Mouse (Mus musculus): ENCODE measurements at regions not wholly inside any gene's neighbourhood (a gene's known extent, or its start where the extent isn't known, plus 50 kb on each side); places are given as distances from the start of the nearest gene placed in this dataset.

DNA sequence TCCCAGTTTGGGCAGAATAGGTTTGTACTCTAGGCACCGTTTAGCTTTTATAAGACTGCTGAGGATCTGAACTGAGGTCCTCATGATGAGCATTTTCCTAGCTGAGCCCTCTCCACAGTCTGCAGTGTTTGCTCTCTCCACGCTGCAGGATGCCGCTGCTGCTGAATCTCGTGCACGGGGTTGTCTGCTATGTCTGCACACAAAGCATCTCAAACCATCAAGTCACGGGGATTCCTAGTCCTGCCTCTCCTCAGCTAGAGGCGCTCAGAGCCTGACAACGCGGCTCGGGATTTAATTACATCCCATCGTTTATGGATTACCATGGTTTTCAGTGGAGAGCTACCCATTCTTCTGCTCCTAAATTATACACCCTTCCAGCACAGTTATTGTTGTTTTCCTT is 175.6 kb downstream of the Rnf144b start:
- POLR2A ChIA-PET: no interaction called here
- ATAC-seq (no peak), DNase-seq (ENCODE audit: low read depth, low spot score) (no peak)
- peaks cover 3% of the 10 kb centered on the region for H3K27me3 ChIP-seq
- no peak for TF ChIP-seq CTCF (IDR thresholded peaks at IDR 0.05)
- in situ Hi-C loops (cut with MboI; ENCODE audit: low pct_unique_long_range_greater_than_20kb): loop anchor here (25.0 kb wide), 1 partner anchor 486 kb away; no protein-coding TSS in a partner anchor
- CTCF ChIA-PET: interaction anchor here (1.0 kb wide), 1 partner anchor 10 kb away, joined by 3 read pairs; no protein-coding TSS in a partner anchor

GRCm38 (mm10) chr13:47300486-47300885 is 178.0 kb downstream of the Rnf144b start:
- ATAC-seq (no peak), DNase-seq (ENCODE audit: low read depth, low spot score) (no peak)
- no peak for TF ChIP-seq CTCF (IDR thresholded peaks at IDR 0.05)
- in situ Hi-C loops (cut with MboI; ENCODE audit: low pct_unique_long_range_greater_than_20kb): loop anchor here (5.0 to 25.0 kb wide), 3 partner anchors 287 to 1162 kb away; no protein-coding TSS in a partner anchor
- CTCF ChIA-PET: interaction anchor here (1.2 kb wide), 1 partner anchor 41 kb away, joined by 3 read pairs; no protein-coding TSS in a partner anchor
- peaks cover 3% of the 10 kb centered on the region for H3K27me3 ChIP-seq
- POLR2A ChIA-PET: interaction anchor here (0.7 kb wide), 1 partner anchor 8 kb away, joined by 5 read pairs; no protein-coding TSS in a partner anchor

DNA sequence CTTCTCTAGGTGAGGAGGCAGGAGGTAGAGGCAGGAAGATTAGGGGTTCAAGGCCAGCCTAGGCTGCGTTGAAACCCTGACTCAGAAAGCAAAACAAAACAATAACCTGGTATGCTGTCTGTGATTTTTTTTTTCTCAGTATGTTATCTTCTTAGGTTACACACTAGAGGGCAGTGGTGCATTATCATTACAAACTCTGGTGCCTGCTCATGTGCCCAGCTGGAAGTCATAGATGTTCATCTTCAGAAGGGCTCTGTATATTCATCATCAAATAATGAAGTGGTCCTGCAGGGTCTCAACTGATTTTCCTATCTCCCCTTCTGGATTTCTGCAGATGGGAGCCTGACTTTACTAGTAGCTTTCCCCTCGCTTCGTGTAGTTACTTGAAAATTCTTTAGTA is 178.6 kb downstream of the Rnf144b start:
- in situ Hi-C loops (cut with MboI; ENCODE audit: low pct_unique_long_range_greater_than_20kb): loop anchor here (5.0 to 25.0 kb wide), 3 partner anchors 286 to 1161 kb away; no protein-coding TSS in a partner anchor
- TF ChIP-seq CTCF (IDR thresholded peaks at IDR 0.05): peak; percentile 76
- ATAC-seq (peak; percentile 51), DNase-seq (ENCODE audit: low read depth, low spot score) (no peak)
- peaks cover 3% of the 10 kb centered on the region for H3K27me3 ChIP-seq
- CTCF ChIA-PET: interaction anchor here (0.7 to 1.2 kb wide), 2 partner anchors 26 to 41 kb away, joined by 3 read pairs; no protein-coding TSS in a partner anchor
- POLR2A ChIA-PET: no interaction called here

DNA sequence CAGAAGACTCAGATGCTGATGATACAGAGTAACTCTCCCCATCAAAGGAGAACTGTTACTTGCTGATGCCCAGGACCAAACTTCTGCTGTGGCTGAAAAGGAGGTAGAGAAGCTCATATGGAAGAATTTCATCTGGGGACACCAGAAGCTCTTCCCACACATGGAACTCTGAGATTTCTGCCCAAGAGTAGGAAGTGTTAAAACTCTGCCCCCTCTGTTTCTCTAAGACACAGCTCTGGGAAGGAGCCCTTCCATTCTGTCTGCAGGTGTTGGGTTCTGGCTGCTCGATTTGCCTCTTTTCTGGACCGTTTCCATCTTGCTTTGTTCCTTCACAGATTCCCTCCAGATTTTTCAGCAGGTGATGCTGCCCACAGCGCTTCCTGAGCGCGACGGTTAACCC is 187.0 kb downstream of the Rnf144b start:
- POLR2A ChIA-PET: interaction anchor here (0.7 kb wide), 1 partner anchor 484 kb away, joined by 5 read pairs; no protein-coding TSS in a partner anchor
- no peak for TF ChIP-seq CTCF (IDR thresholded peaks at IDR 0.05)
- CTCF ChIA-PET: no interaction called here
- peaks cover 29% of the 10 kb centered on the region for H3K27me3 ChIP-seq
- ATAC-seq: no peak
- no peak for DNase-seq (ENCODE audit: low read depth, low spot score)
- in situ Hi-C loops (cut with MboI; ENCODE audit: low pct_unique_long_range_greater_than_20kb): loop anchor here (25.0 kb wide), 2 partner anchors 278 to 828 kb away; no protein-coding TSS in a partner anchor

- ATAC-seq (no peak), DNase-seq (ENCODE audit: low read depth, low spot score) (no peak)
- TF ChIP-seq CTCF (IDR thresholded peaks at IDR 0.05): no peak
- ChIA-PET POLR2A (no interaction called here), CTCF (no interaction called here)
- in situ Hi-C loops (cut with MboI; ENCODE audit: low pct_unique_long_range_greater_than_20kb): loop anchor here (25.0 kb wide), 2 partner anchors 277 to 827 kb away; no protein-coding TSS in a partner anchor
- peaks cover 30% of the 10 kb centered on the region for H3K27me3 ChIP-seq
Measured at GRCm38 (mm10) chr13:47310751-47311202, 188.3 kb downstream of the Rnf144b start.

GRCm38 (mm10) chr13:47319549-47319948 is 197.1 kb downstream of the Rnf144b start:
- in situ Hi-C loops (cut with MboI; ENCODE audit: low pct_unique_long_range_greater_than_20kb): loop anchor here (25.0 kb wide), 2 partner anchors 268 to 818 kb away; no protein-coding TSS in a partner anchor
- CTCF ChIA-PET: interaction anchor here (1.2 kb wide), 1 partner anchor 11 kb away, joined by 3 read pairs; no protein-coding TSS in a partner anchor
- H3K27me3 ChIP-seq: peaks cover 26% of the 10 kb centered on the region
- ATAC-seq (no peak), DNase-seq (ENCODE audit: low read depth, low spot score) (no peak)
- POLR2A ChIA-PET: no interaction called here
- no peak for TF ChIP-seq CTCF (IDR thresholded peaks at IDR 0.05)

- POLR2A ChIA-PET: no interaction called here
- ATAC-seq (no peak), DNase-seq (ENCODE audit: low read depth, low spot score) (no peak)
- in situ Hi-C loops (cut with MboI; ENCODE audit: low pct_unique_long_range_greater_than_20kb): loop anchor here (25.0 kb wide), 2 partner anchors 265 to 815 kb away; no protein-coding TSS in a partner anchor
- no peak for TF ChIP-seq CTCF (IDR thresholded peaks at IDR 0.05)
- peaks cover 25% of the 10 kb centered on the region for H3K27me3 ChIP-seq
- CTCF ChIA-PET: interaction anchor here (1.6 to 1.8 kb wide), 2 partner anchors 9 to 16 kb away, joined by 4 to 5 read pairs; no protein-coding TSS in a partner anchor
Measured at GRCm38 (mm10) chr13:47321876-47322275, 199.4 kb downstream of the Rnf144b start.

GRCm38 (mm10) chr13:47335996-47336684 is 213.7 kb downstream of the Rnf144b start:
- POLR2A ChIA-PET: no interaction called here
- no peaks in the 10 kb centered on the region for H3K27me3 ChIP-seq
- DNase-seq (ENCODE audit: low read depth, low spot score) (peak; percentile 63), ATAC-seq (peak; percentile 79)
- in situ Hi-C loops (cut with MboI; ENCODE audit: low pct_unique_long_range_greater_than_20kb): no loop called here
- CTCF ChIA-PET: interaction anchor here (1.0 kb wide), 2 partner anchors 15 to 24 kb away, joined by 3 read pairs; no protein-coding TSS in a partner anchor
- TF ChIP-seq CTCF (IDR thresholded peaks at IDR 0.05): no peak

GRCm38 (mm10) chr13:47336865-47337441 is 214.5 kb downstream of the Rnf144b start:
- no peak for ATAC-seq
- no peaks in the 10 kb centered on the region for H3K27me3 ChIP-seq
- no peak for DNase-seq (ENCODE audit: low read depth, low spot score)
- no peak for TF ChIP-seq CTCF (IDR thresholded peaks at IDR 0.05)
- in situ Hi-C loops (cut with MboI; ENCODE audit: low pct_unique_long_range_greater_than_20kb): no loop called here
- ChIA-PET POLR2A (no interaction called here), CTCF (interaction anchor here (1.0 to 1.8 kb wide), 3 partner anchors 14 to 23 kb away, joined by 3 to 5 read pairs (median 3); no protein-coding TSS in a partner anchor)

GRCm38 (mm10) chr13:47339411-47339810 is 217.0 kb downstream of the Rnf144b start:
- in situ Hi-C loops (cut with MboI; ENCODE audit: low pct_unique_long_range_greater_than_20kb): no loop called here
- ATAC-seq: no peak
- ChIA-PET CTCF (no interaction called here), POLR2A (no interaction called here)
- no peak for DNase-seq (ENCODE audit: low read depth, low spot score)
- H3K27me3 ChIP-seq: peaks cover 7% of the 10 kb centered on the region
- TF ChIP-seq CTCF (IDR thresholded peaks at IDR 0.05): no peak
